Mouse (Mus musculus) ES-E14 (cell line): ENCODE measurements around the gene Ankrd13b.

Experiments used
- HCFC1 ChIP-seq: IDR thresholded peaks from 2 replicates; pipeline ENCODE4 v1.6.1; 2012; ENCODE audit warnings: low read length, inconsistent platforms, borderline replicate concordance; ENCODE audit not compliant: insufficient read depth
- ZC3H11A ChIP-seq: IDR thresholded peaks from 2 replicates; pipeline ENCODE4 v1.6.1; 2012; ENCODE audit warnings: low read depth, mild to moderate bottlenecking, inconsistent platforms, low read length, borderline replicate concordance

- TF ChIP-seq ZC3H11A (no peak), HCFC1 (no peak)
Measured at GRCm38 (mm10) chr11:77428446-77428845, 61.0 kb downstream of the Ankrd13b start.
